Mouse (Mus musculus): Measurements from ENCODE around the gene Ggt6. TPM values are rescaled to one million over a fixed set of nuclear protein-coding genes. Genes with fewer than 3 reads are reported as not detected.
A peak's percentile ranks its signal among the peaks of the same experiment; 100 is the strongest.

Gene Ggt6
- polyA plus RNA-seq, 1 experiment from 2014 or later, result not detected

DNA sequence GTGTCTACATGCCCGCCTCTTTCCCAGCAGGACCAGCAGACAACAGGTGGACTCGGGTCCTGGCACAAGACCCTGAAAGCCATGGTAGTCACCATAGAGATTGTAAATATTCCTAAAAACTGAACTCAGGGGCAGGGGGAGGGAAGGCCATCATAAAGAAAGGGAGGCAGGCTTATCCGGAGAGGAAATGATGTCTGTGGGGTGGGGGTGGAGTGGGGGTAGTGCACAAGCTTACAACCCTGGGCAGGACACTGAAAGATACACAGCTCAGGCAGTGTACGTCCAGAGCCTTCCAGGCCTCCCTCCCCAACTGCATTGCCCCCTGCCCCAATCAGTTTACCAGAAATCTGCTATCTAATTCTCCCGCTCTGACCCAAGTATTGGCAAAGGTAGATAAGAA is 51.8 kb downstream of the Ggt6 start:
- peaks cover 7 to 17% of the 10 kb centered on the region in 2 experiments for H3K4me1 ChIP-seq (ENCODE audit: control insufficient read depth in 2 of 2, insufficient read depth in 2 of 2, low read length in 2 of 2)
- H3K4me2 ChIP-seq (ENCODE audit: low read length), result peak overlapping the region; percentile 98

DNA sequence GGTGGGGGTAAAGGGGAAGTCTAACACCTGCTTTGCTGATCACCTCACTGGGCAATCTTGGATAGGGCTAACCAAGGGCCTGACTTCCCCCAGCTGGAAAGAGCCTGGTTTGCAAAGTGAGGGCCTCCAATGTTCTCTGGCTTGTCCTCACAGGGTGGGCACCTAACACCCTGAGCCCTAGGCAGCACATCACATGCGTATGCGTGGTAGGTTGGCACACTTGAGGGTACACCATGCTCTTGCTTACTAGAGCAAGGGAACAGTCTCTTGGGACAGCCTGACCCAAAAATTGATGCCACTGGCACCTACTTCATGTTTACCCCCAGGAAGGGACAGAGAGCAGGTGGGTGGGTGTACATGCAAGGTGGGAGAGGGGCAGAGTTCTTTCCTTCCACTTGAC is 52.4 kb downstream of the Ggt6 start:
- Histone ChIP-seq H3K4me2 (ENCODE audit: low read length) (peak overlapping the region; percentile 98), H3K27ac (replicated peaks in 1 of 2; ENCODE audit: control insufficient read depth in 1 of 2, insufficient read depth in 1 of 2, low read depth in 2 of 2, low read length in 2 of 2) (no peak overlapping the region), H3K9ac (ENCODE audit: low read length) (no peak overlapping the region), H3K4me3 (ENCODE audit: control insufficient read depth in 1 of 2, insufficient read depth in 1 of 2, low read depth in 1 of 2, low read length in 2 of 2) (peak overlapping the region in 1 of 2 experiments; percentile 62; a peak in 1 of 4 replicates), H3K36me3 (ENCODE audit: control insufficient read depth, insufficient read depth, low read length) (no peaks in the 10 kb centered on the region), H3K4me1 (ENCODE audit: control insufficient read depth in 2 of 2, insufficient read depth in 2 of 2, low read length in 2 of 2) (peaks cover 5 to 13% of the 10 kb centered on the region in 2 experiments), H3K9me3 (ENCODE audit: control insufficient read depth, low read length) (no peaks in the 10 kb centered on the region), H3K27me3 (ENCODE audit: control insufficient read depth, insufficient read depth, low read length) (peaks cover 27% of the 10 kb centered on the region)
- 88% methylated on average over 2 of the region's 2 CpGs for WGBS
- ATAC-seq (ENCODE audit: insufficient number of reproducible peaks, insufficient read depth, low FRiP score, low read depth), result no peak

More for the DNA sequence above, 51.8 kb downstream of the Ggt6 start:
- Histone ChIP-seq H3K9ac (ENCODE audit: low read length) (no peak overlapping the region), H3K9me3 (ENCODE audit: control insufficient read depth, low read length) (no peaks in the 10 kb centered on the region), H3K36me3 (ENCODE audit: control insufficient read depth, insufficient read depth, low read length) (no peaks in the 10 kb centered on the region), H3K4me3 (ENCODE audit: control insufficient read depth in 1 of 2, insufficient read depth in 1 of 2, low read depth in 1 of 2, low read length in 2 of 2) (no peak overlapping the region), H3K27me3 (ENCODE audit: control insufficient read depth, insufficient read depth, low read length) (peaks cover 27% of the 10 kb centered on the region), H3K27ac (replicated peaks in 1 of 2; ENCODE audit: control insufficient read depth in 1 of 2, insufficient read depth in 1 of 2, low read depth in 2 of 2, low read length in 2 of 2) (no peak overlapping the region)
- WGBS, result 49% methylated on average over 5 of the region's 5 CpGs
- no peak for ATAC-seq (ENCODE audit: insufficient number of reproducible peaks, insufficient read depth, low FRiP score, low read depth)

Small RNAs within 50 kb of the gene (microRNA-seq; reads per million reads assigned to microRNA genes)
- not detected for gene Mir6338

Other genes with a start within 250 kb of the Ggt6 start
- not detected in 2 replicates for gene Gm43951, start 228.7 kb upstream of the Ggt6 start, polyA plus RNA-seq (2014; fragmentation: Nextera tagmentation; extraction: Ambion mirVana)
- gene 4933427D14Rik, start 228.1 kb upstream of the Ggt6 start, polyA plus RNA-seq (2014; fragmentation: Nextera tagmentation; extraction: Ambion mirVana), result 6.1 and 6.5 TPM in 2 replicates
- gene Txndc17, start 228.0 kb upstream of the Ggt6 start, polyA plus RNA-seq (2014; fragmentation: Nextera tagmentation; extraction: Ambion mirVana), result 161 and 177 TPM in 2 replicates
- gene Med31, start 219.9 kb upstream of the Ggt6 start, polyA plus RNA-seq (2014; fragmentation: Nextera tagmentation; extraction: Ambion mirVana), result 29.9 and 33.2 TPM in 2 replicates
- 0.19 and 0.34 TPM in 2 replicates for gene Slc13a5, start 168.3 kb upstream of the Ggt6 start, polyA plus RNA-seq (2014; fragmentation: Nextera tagmentation; extraction: Ambion mirVana)
- 8.0 and 8.9 TPM in 2 replicates for gene Xaf1, start 133.9 kb upstream of the Ggt6 start, polyA plus RNA-seq (2014; fragmentation: Nextera tagmentation; extraction: Ambion mirVana)
- not detected in 2 replicates for gene Fbxo39, start 121.1 kb upstream of the Ggt6 start, polyA plus RNA-seq (2014; fragmentation: Nextera tagmentation; extraction: Ambion mirVana)
- 0.19 and 0.28 TPM in 2 replicates for gene Tekt1, start 73.1 kb upstream of the Ggt6 start, polyA plus RNA-seq (2014; fragmentation: Nextera tagmentation; extraction: Ambion mirVana)
- gene Smtnl2, start 23.8 kb upstream of the Ggt6 start, polyA plus RNA-seq (2014; fragmentation: Nextera tagmentation; extraction: Ambion mirVana), result 116 and 122 TPM in 2 replicates
- 61.9 and 64.7 TPM in 2 replicates for gene Mybbp1a, start 5.8 kb downstream of the Ggt6 start, polyA plus RNA-seq (2014; fragmentation: Nextera tagmentation; extraction: Ambion mirVana)
- 3.3 and 3.7 TPM in 2 replicates for gene Spns2, start 54.4 kb downstream of the Ggt6 start, polyA plus RNA-seq (2014; fragmentation: Nextera tagmentation; extraction: Ambion mirVana)
- gene Spns3, start 115.0 kb downstream of the Ggt6 start, polyA plus RNA-seq (2014; fragmentation: Nextera tagmentation; extraction: Ambion mirVana), result 0.09 TPM in 1 of 2 replicates, not detected in the other
- gene Ube2g1, start 171.8 kb downstream of the Ggt6 start, polyA plus RNA-seq (2014; fragmentation: Nextera tagmentation; extraction: Ambion mirVana), result 60.2 and 65.4 TPM in 2 replicates